Mouse (Mus musculus) liver, embryonic 14.5 days (tissue): ENCODE measurements around the gene Axl. TPM values are rescaled to one million over a fixed set of nuclear protein-coding genes. Genes with fewer than 3 reads are reported as not detected.
"Not testable (repeated sequence)": the region's sequence is repeated elsewhere in the genome, so short reads cannot be mapped to it uniquely, and the experiment has no call there.

Source experiments
- ATAC-seq: fragments of 200-750 bp; cut with Nextera tagmentation; 2 replicates; pipeline ENCODE4 v1.8.0; 2017; ENCODE audit warnings: moderate number of reproducible peaks, mild to moderate bottlenecking, moderate library complexity; ENCODE audit not compliant: insufficient read depth
- DNase-seq, 3 experiments: peaks; one replicate each; pipeline ENCODE4 v3.0.0-alpha.2; 2012 to 2013; ENCODE audit warnings: low read depth in 3 of 3, low spot score in 3 of 3
- H3K27ac ChIP-seq: fragments of 300-500 bp; sonication (generic); 2 replicates; pipeline ENCODE4 v1.5.1; 2014; ENCODE audit warnings: moderate library complexity, mild to moderate bottlenecking, control low read depth, inconsistent platforms
- H3K27me3 ChIP-seq: fragments of 300-500 bp; sonication (generic); 2 replicates; pipeline ENCODE4 v1.6.1; 2014; ENCODE audit warnings: mild to moderate bottlenecking, low read length, moderate library complexity; ENCODE audit not compliant: control insufficient read depth, insufficient read depth
- H3K36me3 ChIP-seq: fragments of 300-500 bp; sonication (generic); replicated peaks from 2 replicates; pipeline ENCODE4 v1.6.1; 2014; ENCODE audit warnings: low read depth; ENCODE audit not compliant: control insufficient read depth, insufficient read depth
- H3K4me1 ChIP-seq, 2 experiments: fragments of 200-500 bp in 1 of 2; fragments of 300-500 bp in 1 of 2; sonication (generic) in 1 of 2; replicated peaks; 2 replicates each; pipeline ENCODE4 v1.6.1; 2012 to 2014; ENCODE audit warnings: antibody characterized with exemption in 1 of 2, inconsistent platforms in 1 of 2, low read length in 1 of 2; ENCODE audit not compliant: control insufficient read depth in 2 of 2, insufficient read depth in 2 of 2
- H3K4me2 ChIP-seq: fragments of 300-500 bp; sonication (generic); 2 replicates; pipeline ENCODE4 v1.6.1; 2014; ENCODE audit warnings: low read depth, mild to moderate bottlenecking, control low read depth, moderate library complexity
- H3K4me3 ChIP-seq, 2 experiments: fragments of 200-500 bp in 1 of 2; fragments of 300-500 bp in 1 of 2; sonication (generic) in 1 of 2; 2 replicates each; pipeline ENCODE4 v1.5.1; 2012 to 2014; ENCODE audit warnings: low read depth in 2 of 2, low read length in 2 of 2, mild to moderate bottlenecking in 2 of 2, control low read depth in 1 of 2, inconsistent platforms in 1 of 2, moderate library complexity in 1 of 2; ENCODE audit not compliant: insufficient read depth in 1 of 2
- H3K9ac ChIP-seq: fragments of 300-500 bp; sonication (generic); replicated peaks from 2 replicates; pipeline ENCODE4 v1.6.1; 2014; ENCODE audit warnings: mild to moderate bottlenecking, control low read depth, moderate library complexity
- H3K9me3 ChIP-seq: fragments of 300-500 bp; sonication (generic); 2 replicates; pipeline ENCODE4 v1.6.1; 2016; ENCODE audit warnings: low read length, mixed read lengths; ENCODE audit not compliant: control insufficient read depth
- CTCF ChIP-seq: IDR thresholded peaks from 2 replicates; pipeline ENCODE4 v1.5.1; 2016; ENCODE audit warnings: antibody characterized with exemption, low read depth, control low read depth
- EP300 ChIP-seq: IDR thresholded peaks from 2 replicates; pipeline ENCODE4 v1.6.1; 2016; ENCODE audit warnings: antibody characterized with exemption, low read depth
- WGBS: fragments of 180-500 bp; shearing (Covaris S2); extraction: QIAGEN DNeasy Blood & Tissue Kit; methylation state at CpG from one replicate; pipeline ENCODE4 v1.1.7; 2014; ENCODE audit not compliant: insufficient replicate concordance; 5-methylcytosine and 5-hydroxymethylcytosine counted together
- polyA plus RNA-seq, 2 experiments: library from polyadenylated mRNA; depleted of rRNA in 1 of 2; stranded (reverse) in 1 of 2; unstranded in 1 of 2; fragments of >200 nt; fragmentation: Nextera tagmentation in 1 of 2; extraction: Ambion mirVana in 1 of 2; gene quantifications; 2 replicates each; pipeline versions ENCODE4 v1.2.1 to v1.2.3; 2012 to 2014

The Axl gene
- polyA plus RNA-seq, 2 experiments: 5.8 to 11.8 TPM

DNA sequence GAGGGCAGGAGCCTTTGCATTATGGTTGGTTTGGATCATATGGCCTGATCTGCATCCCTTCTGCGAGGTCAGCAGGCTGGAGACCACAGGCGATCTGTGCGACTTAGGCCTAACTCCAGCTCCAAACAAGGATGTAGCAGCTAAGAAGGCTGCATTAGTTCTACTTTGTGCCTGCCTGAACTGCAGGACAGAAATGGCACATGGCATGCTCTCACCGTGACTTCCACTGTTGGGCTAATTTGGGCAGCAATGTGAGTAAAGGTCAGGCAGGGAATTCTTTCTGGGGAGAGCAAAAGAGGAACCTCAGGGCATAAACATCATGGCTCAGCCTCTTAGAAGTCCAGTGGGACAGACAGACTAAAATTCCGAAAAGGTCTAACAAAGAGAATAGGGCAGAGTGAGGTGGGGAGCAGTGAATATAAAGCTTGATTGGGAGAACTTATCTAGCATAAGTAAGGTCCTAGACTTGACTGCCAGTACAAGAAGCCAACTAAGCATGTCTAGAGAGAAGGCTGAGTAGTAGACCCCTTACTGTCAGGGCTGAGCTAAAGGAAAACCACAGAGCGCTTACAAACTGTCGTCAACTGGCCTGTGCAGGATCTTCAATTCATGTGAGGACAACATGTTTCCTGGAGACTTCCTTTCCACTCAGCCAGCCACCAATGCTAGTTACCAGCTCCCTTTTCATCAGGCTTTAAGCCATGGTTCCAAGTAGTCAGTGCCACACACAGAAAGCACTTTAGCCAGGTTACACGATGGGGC is 57.0 kb downstream of the Axl start:
- no peak for DNase-seq
- H3K9ac ChIP-seq: no peak overlapping the region
- no peak overlapping the region for H3K4me2 ChIP-seq
- H3K36me3 ChIP-seq: peaks cover 96% of the 10 kb centered on the region
- TF ChIP-seq EP300 (no peak), CTCF (no peak)
- H3K4me3 ChIP-seq: no peak overlapping the region
- no peaks in the 10 kb centered on the region for H3K27me3 ChIP-seq
- H3K27ac ChIP-seq: no peak overlapping the region
- peaks cover 4 to 6% of the 10 kb centered on the region in 2 experiments; a peak in 3 of 4 replicates for H3K4me1 ChIP-seq
- no peak for ATAC-seq
- no peaks in the 10 kb centered on the region for H3K9me3 ChIP-seq
- WGBS: 68% methylated on average over 8 of the region's 8 CpGs

DNA sequence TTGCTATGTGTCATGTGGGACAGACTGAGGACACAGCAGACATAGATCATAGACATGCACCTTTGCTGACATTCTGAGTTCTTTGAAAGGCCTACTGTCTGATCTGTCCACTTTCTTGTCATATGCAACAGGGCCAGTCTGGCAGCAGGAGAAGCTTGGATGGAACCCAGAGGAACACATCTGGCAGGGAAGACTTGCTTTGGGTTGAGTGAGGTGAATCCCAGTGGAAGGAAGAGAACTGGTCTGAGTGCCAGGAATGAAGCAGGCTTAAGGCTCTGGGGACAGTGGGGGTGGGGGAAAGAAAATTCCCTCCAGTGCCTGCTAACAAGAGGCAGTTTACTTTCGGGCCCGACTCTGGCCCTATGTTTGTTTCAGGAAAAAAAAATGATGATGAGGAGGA is 58.6 kb downstream of the Axl start:
- DNase-seq (no peak), ATAC-seq (no peak)
- TF ChIP-seq CTCF (no peak), EP300 (no peak)
- Histone ChIP-seq H3K4me2 (no peak overlapping the region), H3K9me3 (no peaks in the 10 kb centered on the region), H3K36me3 (peaks cover 96% of the 10 kb centered on the region), H3K9ac (no peak overlapping the region), H3K4me3 (no peak overlapping the region), H3K4me1 (peaks cover 0 to 2% of the 10 kb centered on the region in 2 experiments; a peak in 3 of 4 replicates), H3K27ac (no peak overlapping the region), H3K27me3 (no peaks in the 10 kb centered on the region)
- 89% methylated on average over 2 of the region's 2 CpGs for WGBS

DNA sequence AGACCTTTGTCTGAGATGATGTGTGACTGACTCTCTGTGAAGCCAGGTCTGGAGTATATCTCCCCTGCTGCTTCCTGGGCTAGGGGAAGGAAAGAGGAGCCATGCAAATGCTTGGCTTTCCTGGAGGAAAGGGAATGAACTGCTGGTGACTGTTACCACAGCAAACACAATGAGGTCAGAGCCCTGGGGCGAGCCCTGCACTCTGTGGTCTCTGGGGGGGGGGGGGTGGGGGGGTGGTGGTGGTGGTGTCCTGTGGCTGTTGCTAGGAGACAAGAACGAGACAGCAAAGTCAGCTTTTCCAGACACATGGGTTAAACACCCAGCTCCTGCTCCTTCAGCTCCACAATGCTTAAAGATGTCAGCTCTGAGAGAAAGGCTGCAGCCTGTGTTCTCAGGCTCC is 59.1 kb downstream of the Axl start:
- Histone ChIP-seq H3K27ac (no peak overlapping the region), H3K36me3 (peaks cover 96% of the 10 kb centered on the region), H3K4me2 (no peak overlapping the region), H3K27me3 (no peaks in the 10 kb centered on the region), H3K9me3 (no peaks in the 10 kb centered on the region), H3K9ac (no peak overlapping the region), H3K4me3 (no peak overlapping the region), H3K4me1 (no peaks in the 10 kb centered on the region)
- TF ChIP-seq CTCF: no peak
- no peak for TF ChIP-seq EP300
- ATAC-seq (no peak), DNase-seq (no peak)
- 56% methylated on average over 2 of the region's 2 CpGs for WGBS

DNA sequence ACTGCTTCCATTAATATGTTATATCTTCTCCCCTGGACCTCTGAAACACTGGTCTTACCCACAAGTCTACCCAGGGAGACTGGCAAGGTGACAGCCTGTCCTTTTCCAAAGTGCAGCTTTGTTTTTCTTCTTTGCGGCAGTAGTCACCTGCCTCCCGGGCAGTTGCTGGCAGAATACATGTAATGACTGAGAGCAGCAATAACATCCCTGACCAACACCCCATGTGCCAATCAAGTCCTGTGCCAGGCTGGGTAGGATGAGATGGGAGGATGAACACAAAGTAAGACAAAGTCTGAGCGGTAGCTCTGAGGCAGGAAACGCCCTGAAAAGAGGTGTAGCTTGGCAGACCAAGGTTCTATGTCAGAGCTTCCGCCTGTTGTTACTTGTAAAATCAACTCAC is 60.7 kb downstream of the Axl start:
- 89% methylated on average over 5 of the region's 5 CpGs for WGBS
- no peak for ATAC-seq
- Histone ChIP-seq H3K36me3 (peaks cover 98% of the 10 kb centered on the region), H3K4me2 (no peak overlapping the region), H3K4me1 (no peaks in the 10 kb centered on the region; a peak in 1 of 4 replicates), H3K9me3 (no peaks in the 10 kb centered on the region), H3K27me3 (no peaks in the 10 kb centered on the region), H3K9ac (no peak overlapping the region), H3K27ac (no peak overlapping the region), H3K4me3 (no peak overlapping the region)
- DNase-seq: no peak
- no peak for TF ChIP-seq EP300
- no peak for TF ChIP-seq CTCF

DNA sequence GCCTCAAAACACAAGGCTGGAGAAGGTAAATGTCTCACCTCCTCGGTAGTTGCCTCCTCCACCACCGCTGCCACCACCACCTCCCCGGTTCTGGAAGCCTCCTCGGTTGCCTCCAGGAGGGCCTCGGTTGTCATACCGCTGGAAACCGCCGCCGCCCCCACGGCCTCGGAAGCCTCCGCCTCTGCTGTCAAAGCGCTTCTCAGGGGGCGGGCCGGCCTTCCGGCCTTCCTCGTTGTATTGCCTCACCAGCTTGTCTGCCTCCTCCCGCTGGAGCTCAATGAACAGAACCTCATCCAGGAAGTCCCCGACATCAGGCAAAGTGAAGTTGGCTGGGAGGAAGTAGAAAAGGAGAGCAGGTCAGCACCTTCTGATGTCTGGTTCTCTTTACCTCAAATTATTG is 62.6 kb downstream of the Axl start:
- H3K27ac ChIP-seq: no peak overlapping the region
- peaks cover 95% of the 10 kb centered on the region for H3K36me3 ChIP-seq
- ATAC-seq (no peak), DNase-seq (no peak)
- H3K4me2 ChIP-seq: no peak overlapping the region
- H3K4me3 ChIP-seq: no peak overlapping the region
- no peak for TF ChIP-seq EP300
- no peak for TF ChIP-seq CTCF
- no peak overlapping the region for H3K9ac ChIP-seq
- H3K27me3 ChIP-seq: no peaks in the 10 kb centered on the region
- H3K9me3 ChIP-seq: no peaks in the 10 kb centered on the region
- peaks cover 0 to 6% of the 10 kb centered on the region in 2 experiments; a peak in 3 of 4 replicates for H3K4me1 ChIP-seq
- WGBS: 69% methylated on average over 19 of the region's 19 CpGs

DNA sequence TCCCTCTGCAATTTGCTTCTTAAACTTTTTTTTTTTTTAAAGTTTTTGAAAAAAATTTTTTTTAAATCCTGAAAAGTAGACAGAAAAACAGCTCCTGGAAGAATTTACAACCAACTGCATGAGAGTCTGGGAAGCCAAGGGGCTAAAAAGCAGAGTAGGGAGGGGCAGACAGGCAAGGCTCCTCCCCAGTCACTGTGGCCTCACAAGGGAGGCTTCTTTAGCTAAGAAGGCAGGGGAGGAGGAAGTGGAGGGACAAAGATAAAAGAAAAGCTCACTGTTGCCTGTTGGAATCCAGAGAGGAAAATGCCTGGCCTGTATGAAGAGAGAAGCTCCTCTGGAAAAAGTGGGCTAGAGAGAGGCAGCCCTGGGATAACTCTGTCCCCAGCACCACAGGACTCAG is 66.7 kb downstream of the Axl start:
- DNase-seq, H3K27me3 ChIP-seq, H3K9ac ChIP-seq, H3K4me2 ChIP-seq, H3K9me3 ChIP-seq, H3K4me3 ChIP-seq: not testable (repeated sequence)
- Histone ChIP-seq H3K36me3 (peaks cover 62% of the 10 kb centered on the region), H3K27ac (peak overlapping the region; percentile 27; the same call in 1 of the 2 replicates), H3K4me1 (peaks cover 11 to 20% of the 10 kb centered on the region in 2 experiments)
- ATAC-seq: peak; percentile 41
